Mouse (Mus musculus) spleen, adult 2 months (tissue): ENCODE data around the gene Hoxc5.

Experiments
- CTCF ChIP-seq: fragments of 200-500 bp; IDR thresholded peaks from 2 replicates; pipeline ENCODE4 v1.5.1; 2011; ENCODE audit warnings: mild to moderate bottlenecking, inconsistent platforms; ENCODE audit not compliant: insufficient read depth, insufficient read length, insufficient replicate concordance; ENCODE audit errors: extremely low read depth
- POLR2A ChIP-seq: fragments of 200-500 bp; IDR thresholded peaks from 2 replicates; pipeline ENCODE4 v1.6.1; 2011; ENCODE audit warnings: low read depth, low read length, inconsistent platforms

GRCm38 (mm10) chr15:103061131-103061825 lies 94.0 kb downstream of the Hoxc5 start:
- no peak for TF ChIP-seq CTCF
- TF ChIP-seq POLR2A = no peak
